Mouse (Mus musculus) brain, embryonic 14.5 days (tissue): ENCODE data around the gene 4930523C07Rik.

Source experiments
- CTCF ChIP-seq: fragments of 200-500 bp; IDR thresholded peaks from 2 replicates; pipeline ENCODE4 v1.5.1; 2012; ENCODE audit warnings: inconsistent platforms, mild to moderate bottlenecking, moderate library complexity, borderline replicate concordance; ENCODE audit not compliant: insufficient read depth, insufficient read length; ENCODE audit errors: extremely low read depth
- POLR2A ChIP-seq: fragments of 200-500 bp; IDR thresholded peaks from 2 replicates; pipeline ENCODE4 v1.6.1; 2012; ENCODE audit warnings: mild to moderate bottlenecking, inconsistent platforms, borderline replicate concordance; ENCODE audit not compliant: poor library complexity, insufficient read depth, insufficient read length, severe bottlenecking; ENCODE audit errors: extremely low read depth

DNA sequence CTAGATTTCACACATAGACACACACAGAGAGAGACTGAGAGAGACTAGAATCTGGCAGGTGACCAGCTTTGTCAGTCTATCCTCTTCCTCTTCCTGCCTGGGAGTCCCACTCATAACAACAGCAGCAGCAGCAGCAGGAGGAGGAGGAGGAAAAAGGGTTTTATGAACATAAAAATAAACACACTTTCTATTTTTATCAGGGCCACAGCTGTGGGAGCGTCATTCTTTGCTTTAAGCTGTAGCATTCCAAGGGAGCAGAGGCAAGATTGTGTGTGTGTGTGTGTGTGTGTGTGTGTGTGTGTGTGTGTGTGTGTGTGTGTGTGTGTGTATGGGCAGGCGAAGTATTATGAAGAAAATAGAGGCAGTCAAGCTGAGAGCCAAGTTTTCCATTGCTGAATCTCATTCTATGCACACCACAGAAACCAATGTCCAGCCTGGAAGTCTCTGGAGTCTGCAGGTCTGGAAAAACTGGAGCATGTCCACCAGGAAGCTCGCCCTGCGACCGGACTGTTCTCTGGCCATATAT lies 7.1 kb upstream of the 4930523C07Rik start:
- no peak for TF ChIP-seq CTCF
- TF ChIP-seq POLR2A = no peak
